Mouse (Mus musculus) CH12.LX (cell line): Measurements from ENCODE around the gene Rtn1. TPM values are rescaled to one million over a fixed set of nuclear protein-coding genes. Genes with fewer than 3 reads are reported as not detected.

Experiments used
- DNase-seq: peaks from one replicate; pipeline ENCODE4 v3.0.0-alpha.2; 2013; ENCODE audit errors: extremely low read depth
- H3K27ac ChIP-seq: 2 replicates; pipeline ENCODE4 v1.5.1; 2012; ENCODE audit warnings: low read depth, mild to moderate bottlenecking, control low read depth, moderate library complexity; ENCODE audit not compliant: insufficient read depth
- H3K27me3 ChIP-seq: replicated peaks from 2 replicates; pipeline ENCODE3; 2012; ENCODE audit warnings: inconsistent platforms
- H3K36me3 ChIP-seq, 2 experiments: replicated peaks in 1 of 2; 2 replicates each; pipeline versions ENCODE3 to v1.6.1; 2012; ENCODE audit warnings: inconsistent platforms in 1 of 2, low read length in 1 of 2, mild to moderate bottlenecking in 1 of 2, mixed read lengths in 1 of 2, moderate library complexity in 1 of 2; ENCODE audit not compliant: control insufficient read depth in 1 of 2, insufficient read depth in 1 of 2
- H3K4me1 ChIP-seq, 2 experiments: 2 replicates each; pipeline ENCODE4 v1.6.1; 2012; ENCODE audit warnings: inconsistent platforms in 1 of 2, moderate library complexity in 1 of 2; ENCODE audit not compliant: insufficient read depth in 2 of 2, control insufficient read depth in 1 of 2
- H3K4me2 ChIP-seq: 2 replicates; pipeline ENCODE4 v1.6.1; 2012; ENCODE audit warnings: low read depth, mild to moderate bottlenecking, control low read depth; ENCODE audit not compliant: poor library complexity, insufficient read depth, severe bottlenecking
- H3K4me3 ChIP-seq, 3 experiments: fragments of 150-350 bp in 1 of 3; sonication (generic) in 1 of 3; replicated peaks in 1 of 3; 2 replicates each; pipeline versions ENCODE3 to v1.5.1; 2011 to 2012; ENCODE audit warnings: low read depth in 2 of 3, low read length in 2 of 3, mild to moderate bottlenecking in 2 of 3, moderate library complexity in 2 of 3, control low read depth in 1 of 3, improper control_type of control experiment in 1 of 3, inconsistent platforms in 1 of 3, mixed read lengths in 1 of 3; ENCODE audit not compliant: poor library complexity in 1 of 3
- H3K79me2 ChIP-seq: replicated peaks from 2 replicates; pipeline ENCODE4 v1.6.1; 2012; ENCODE audit warnings: mild to moderate bottlenecking, moderate library complexity; ENCODE audit not compliant: control insufficient read depth, poor library complexity, insufficient read depth, severe bottlenecking; ENCODE audit errors: extremely low read depth
- H3K9ac ChIP-seq: 2 replicates; pipeline ENCODE4 v1.6.1; 2012; ENCODE audit warnings: low read depth, mild to moderate bottlenecking, control low read depth, moderate library complexity; ENCODE audit not compliant: insufficient read depth
- H3K9me3 ChIP-seq: replicated peaks from 2 replicates; pipeline ENCODE3; 2012; ENCODE audit warnings: low read length, inconsistent platforms, mixed read lengths
- BHLHE40 ChIP-seq: IDR thresholded peaks from 2 replicates; pipeline ENCODE4 v1.6.1; 2011; ENCODE audit warnings: mild to moderate bottlenecking, low read depth, low read length, improper control_type of control experiment
- CHD1 ChIP-seq: IDR thresholded peaks from 2 replicates; pipeline ENCODE4 v1.6.1; 2012; ENCODE audit warnings: low read depth, low read length, improper control_type of control experiment, inconsistent platforms
- CHD2 ChIP-seq: IDR thresholded peaks from 2 replicates; pipeline ENCODE4 v1.6.1; 2011; ENCODE audit warnings: low read length, improper control_type of control experiment
- CTCF ChIP-seq, 2 experiments: IDR thresholded peaks in 1 of 2; conservative IDR thresholded peaks in 1 of 2; 2 replicates each; pipeline ENCODE4 v1.5.1; 2011 to 2012; ENCODE audit warnings: low read depth in 2 of 2, low read length in 2 of 2, improper control_type of control experiment in 1 of 2, inconsistent platforms in 1 of 2, mild to moderate bottlenecking in 1 of 2, moderate library complexity in 1 of 2
- E2F4 ChIP-seq: IDR thresholded peaks from 2 replicates; pipeline ENCODE4 v1.6.1; 2011; ENCODE audit warnings: low read depth, low read length, improper control_type of control experiment; ENCODE audit not compliant: insufficient replicate concordance
- EP300 ChIP-seq: IDR thresholded peaks from 2 replicates; pipeline ENCODE4 v1.6.1; 2011; ENCODE audit warnings: low read length, improper control_type of control experiment
- HCFC1 ChIP-seq: IDR thresholded peaks from 2 replicates; pipeline ENCODE4 v1.6.1; 2012; ENCODE audit warnings: low read depth, mild to moderate bottlenecking, inconsistent platforms, low read length, improper control_type of control experiment
- IRF4 ChIP-seq: IDR thresholded peaks from 2 replicates; pipeline ENCODE4 v1.6.1; 2014; ENCODE audit warnings: low read depth, mild to moderate bottlenecking, inconsistent platforms, low read length, improper control_type of control experiment
- JUN ChIP-seq: IDR thresholded peaks from 2 replicates; pipeline ENCODE4 v1.6.1; 2011; ENCODE audit warnings: low read depth, mild to moderate bottlenecking, low read length, improper control_type of control experiment, moderate library complexity; ENCODE audit not compliant: insufficient read depth
- KAT2A ChIP-seq: IDR thresholded peaks from 2 replicates; pipeline ENCODE4 v1.6.1; 2012; ENCODE audit warnings: low read length, improper control_type of control experiment, inconsistent platforms; ENCODE audit not compliant: insufficient replicate concordance
- MAFK ChIP-seq: IDR thresholded peaks from 2 replicates; pipeline ENCODE4 v1.6.1; 2011; ENCODE audit warnings: low read length, improper control_type of control experiment; ENCODE audit not compliant: insufficient replicate concordance
- MAZ ChIP-seq: IDR thresholded peaks from 2 replicates; pipeline ENCODE4 v1.6.1; 2012; ENCODE audit warnings: low read depth, mild to moderate bottlenecking, inconsistent platforms, low read length, improper control_type of control experiment, moderate library complexity
- MEF2A ChIP-seq: IDR thresholded peaks from 2 replicates; pipeline ENCODE4 v1.6.1; 2014; ENCODE audit warnings: low read depth, mild to moderate bottlenecking, inconsistent platforms, low read length, improper control_type of control experiment, borderline replicate concordance
- MXI1 ChIP-seq: IDR thresholded peaks from 2 replicates; pipeline ENCODE4 v1.6.1; 2011; ENCODE audit warnings: mild to moderate bottlenecking, low read depth, low read length, improper control_type of control experiment
- PAX5 ChIP-seq: IDR thresholded peaks from 2 replicates; pipeline ENCODE4 v1.6.1; 2012; ENCODE audit warnings: low read length, inconsistent platforms, mixed read lengths
- POLR2A ChIP-seq: IDR thresholded peaks from 2 replicates; pipeline ENCODE4 v1.6.1; 2011; ENCODE audit warnings: low read depth, mild to moderate bottlenecking, improper control_type of control experiment, low read length
- POLR2AphosphoS2 ChIP-seq: IDR thresholded peaks from 2 replicates; pipeline ENCODE4 v1.6.1; 2011; ENCODE audit warnings: low read depth, low read length, improper control_type of control experiment
- RAD21 ChIP-seq: IDR thresholded peaks from 2 replicates; pipeline ENCODE4 v1.6.1; 2011; ENCODE audit warnings: low read depth, mild to moderate bottlenecking, low read length, improper control_type of control experiment, moderate library complexity
- RCOR1 ChIP-seq: conservative IDR thresholded peaks from 2 replicates; pipeline ENCODE4 v1.6.1; 2012; ENCODE audit warnings: low read depth, mild to moderate bottlenecking, inconsistent platforms, low read length, improper control_type of control experiment
- SMC3 ChIP-seq: IDR thresholded peaks from 2 replicates; pipeline ENCODE4 v1.6.1; 2011; ENCODE audit warnings: low read depth, low read length, improper control_type of control experiment
- TCF12 ChIP-seq: IDR thresholded peaks from 2 replicates; pipeline ENCODE4 v1.6.1; 2014; ENCODE audit warnings: low read depth, mild to moderate bottlenecking, inconsistent platforms, low read length, improper control_type of control experiment
- UBTF ChIP-seq: IDR thresholded peaks from 2 replicates; pipeline ENCODE4 v1.6.1; 2012; ENCODE audit warnings: low read depth, mild to moderate bottlenecking, inconsistent platforms, low read length, improper control_type of control experiment, moderate library complexity
- ZMIZ1 ChIP-seq: IDR thresholded peaks from 2 replicates; pipeline ENCODE4 v1.6.1; 2012; ENCODE audit warnings: low read depth, mild to moderate bottlenecking, inconsistent platforms, low read length, improper control_type of control experiment
- ZNF384 ChIP-seq: IDR thresholded peaks from 2 replicates; pipeline ENCODE4 v1.6.1; 2012; ENCODE audit warnings: low read depth, low read length, improper control_type of control experiment, inconsistent platforms
- dilution Hi-C: fragments of 300-500 bp; cut with MboI; formaldehyde crosslinking; loops from 2 replicates; pipeline ENCODE4 v1.14.3; 2020; ENCODE audit warnings: low sequenced_read_pairs; ENCODE audit not compliant: extremely low pct_unique_long_range_greater_than_20kb, extremely low pct_ligation_motif_present
- in situ Hi-C: fragments of 300-500 bp; cut with MboI; formaldehyde crosslinking; loops from 3 replicates; pipeline ENCODE4 v1.14.3; 2019; ENCODE audit warnings: low sequenced_read_pairs, low pct_ligation_motif_present, low pct_unique_long_range_greater_than_20kb, mixed read lengths
- polyA plus RNA-seq: library from polyadenylated mRNA; unstranded; fragments of >175 nt; gene quantifications from 2 replicates; pipeline ENCODE4 v1.2.1, GENCODE M21; 2012; ENCODE audit warnings: low read depth; ENCODE audit not compliant: insufficient read length
- total RNA-seq, 2 experiments: library from RNA; depleted of rRNA; stranded (reverse); fragments of 300-350 nt in 1 of 2; fragments of >200 nt in 1 of 2; gene quantifications; 2 replicates each; pipeline ENCODE4 v1.2.3; 2012 to 2014

The Rtn1 gene
- total and polyA plus RNA-seq, 3 experiments = 0.08 to 0.17 TPM; not detected in 1

- no peak overlapping the region for H3K4me3 ChIP-seq
- H3K4me1 ChIP-seq = peaks cover 7 to 43% of the 10 kb centered on the region in 2 experiments
- H3K79me2 ChIP-seq = no peaks in the 10 kb centered on the region
- no peaks in the 10 kb centered on the region for H3K9me3 ChIP-seq
- dilution Hi-C loops (no loop called here), in situ Hi-C loops (no loop called here)
- H3K27ac ChIP-seq = peak overlapping the region; percentile 32; the same call in 1 of the 2 replicates
- H3K36me3 ChIP-seq = no peaks in the 10 kb centered on the region
- DNase-seq = peak; percentile 29
- 0 out of 2 replicates have a peak, but pooled peaks have one; percentile 2 for TF ChIP-seq EP300
- peak in 1 of 2 experiments; percentile 70; a peak in 3 of 4 replicates for TF ChIP-seq CTCF (conservative IDR thresholded peaks at IDR 0.05 in 1 of 2, IDR thresholded peaks at IDR 0.05 in 1 of 2; ENCODE audit: low read depth in 2 of 2, low read length in 2 of 2)
- peak; percentile 63 for TF ChIP-seq SMC3
- TF ChIP-seq HCFC1 = no peak
- no peak for TF ChIP-seq POLR2AphosphoS2
- no peak for TF ChIP-seq MAZ
- no peak for TF ChIP-seq RCOR1
- peak; percentile 63 for TF ChIP-seq RAD21
- H3K9ac ChIP-seq = 0 out of 2 replicates have a peak overlapping the region, but pooled peaks have one; percentile 14
- no peaks in the 10 kb centered on the region for H3K27me3 ChIP-seq
- peak overlapping the region; percentile 60 for H3K4me2 ChIP-seq
Observed at GRCm38 (mm10) chr12:72291266-72291665, 117.6 kb downstream of the Rtn1 start.

- TF ChIP-seq MEF2A (no peak), UBTF (no peak), PAX5 (no peak), E2F4 (no peak), MAZ (no peak), POLR2A (no peak), TCF12 (no peak), POLR2AphosphoS2 (no peak), CHD2 (no peak), ZNF384 (no peak), CHD1 (no peak), ZMIZ1 (no peak), JUN (no peak), IRF4 (no peak), BHLHE40 (no peak), MAFK (no peak), MXI1 (no peak), KAT2A (no peak)
- in situ Hi-C loops = loop anchor here (5.0 to 10.0 kb wide), 2 partner anchors 129 to 193 kb away; no protein-coding TSS in a partner anchor
- H3K4me1 ChIP-seq = peaks cover 6 to 39% of the 10 kb centered on the region in 2 experiments; a peak in 3 of 4 replicates
- H3K27ac ChIP-seq = no peak overlapping the region
- H3K36me3 ChIP-seq = no peaks in the 10 kb centered on the region
- H3K4me2 ChIP-seq = no peak overlapping the region
- H3K9me3 ChIP-seq = no peaks in the 10 kb centered on the region
- DNase-seq = no peak
- H3K79me2 ChIP-seq = no peaks in the 10 kb centered on the region
- dilution Hi-C loops = no loop called here
- H3K4me3 ChIP-seq = no peak overlapping the region
- no peak overlapping the region for H3K9ac ChIP-seq
- H3K27me3 ChIP-seq = no peaks in the 10 kb centered on the region
Observed at GRCm38 (mm10) chr12:72288215-72288614, 120.6 kb downstream of the Rtn1 start.
